Mouse (Mus musculus) layer of hippocampus, postnatal 25 days (tissue): ENCODE results near the gene Trpv6. TPM values are rescaled to one million over a fixed set of nuclear protein-coding genes. Genes with fewer than 3 reads are reported as not detected.

ENCODE experiments used
- DNase-seq, 2 experiments: peaks; one replicate each; pipeline ENCODE4 v3.0.0; 2022; ENCODE audit warnings: mixed read lengths in 2 of 2, low spot score in 1 of 2; ENCODE audit errors: extremely low spot score in 1 of 2
- total RNA-seq, 2 experiments: library from RNA; stranded (reverse); gene quantifications; 2 replicates each; pipeline ENCODE4 v1.2.3; 2021

The Trpv6 gene
- total RNA-seq, 2 experiments from 2014 or later: 0.57 to 1.2 TPM

GRCm38 (mm10) chr6:41628180-41628579 is 8.0 kb downstream of the Trpv6 start:
- DNase-seq: no peak

GRCm38 (mm10) chr6:41622661-41623060 is 13.5 kb downstream of the Trpv6 start:
- DNase-seq: peak in 1 of 2 experiments; percentile 44

- DNase-seq: no peak
These were observed 14.8 kb downstream of the Trpv6 start for GRCm38 (mm10) chr6:41621241-41621990.

DNA sequence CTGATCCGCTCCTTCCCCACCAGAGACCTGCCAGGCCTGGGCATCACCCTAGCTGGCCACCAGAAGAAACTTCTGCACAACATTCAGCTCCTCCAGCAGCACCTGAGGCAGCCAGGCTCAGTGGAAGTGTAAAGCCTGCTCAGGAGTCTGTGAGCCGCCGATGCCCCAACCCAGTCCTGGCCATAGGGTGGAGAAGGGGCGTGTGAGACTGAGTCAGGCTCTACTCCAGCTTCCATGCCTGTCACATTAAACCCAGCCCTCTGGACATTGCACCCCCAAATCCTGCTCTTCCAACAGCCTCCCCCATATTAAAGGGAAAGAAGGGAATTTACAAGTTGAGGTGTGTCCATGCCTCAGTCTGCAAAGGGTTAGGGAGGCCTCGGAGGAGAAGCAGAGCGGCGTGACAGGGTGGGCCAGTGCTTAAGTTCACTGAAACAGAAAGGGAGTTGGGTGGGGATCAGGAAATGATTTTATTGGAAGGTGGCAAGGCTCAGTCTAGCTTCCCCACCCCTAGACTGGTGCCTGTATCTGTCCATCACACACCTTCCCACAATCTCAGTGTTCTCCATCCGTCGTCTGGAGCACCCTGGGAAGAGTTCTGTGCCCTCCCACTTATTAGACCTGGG is 15.9 kb downstream of the Trpv6 start:
- DNase-seq: no peak

GRCm38 (mm10) chr6:41607637-41608036 is 28.6 kb downstream of the Trpv6 start:
- no peak for DNase-seq

GRCm38 (mm10) chr6:41606214-41606613 is 30.0 kb downstream of the Trpv6 start:
- DNase-seq: peak in 1 of 2 experiments; percentile 25

GRCm38 (mm10) chr6:41605794-41606104 is 30.5 kb downstream of the Trpv6 start:
- DNase-seq: no peak

DNA sequence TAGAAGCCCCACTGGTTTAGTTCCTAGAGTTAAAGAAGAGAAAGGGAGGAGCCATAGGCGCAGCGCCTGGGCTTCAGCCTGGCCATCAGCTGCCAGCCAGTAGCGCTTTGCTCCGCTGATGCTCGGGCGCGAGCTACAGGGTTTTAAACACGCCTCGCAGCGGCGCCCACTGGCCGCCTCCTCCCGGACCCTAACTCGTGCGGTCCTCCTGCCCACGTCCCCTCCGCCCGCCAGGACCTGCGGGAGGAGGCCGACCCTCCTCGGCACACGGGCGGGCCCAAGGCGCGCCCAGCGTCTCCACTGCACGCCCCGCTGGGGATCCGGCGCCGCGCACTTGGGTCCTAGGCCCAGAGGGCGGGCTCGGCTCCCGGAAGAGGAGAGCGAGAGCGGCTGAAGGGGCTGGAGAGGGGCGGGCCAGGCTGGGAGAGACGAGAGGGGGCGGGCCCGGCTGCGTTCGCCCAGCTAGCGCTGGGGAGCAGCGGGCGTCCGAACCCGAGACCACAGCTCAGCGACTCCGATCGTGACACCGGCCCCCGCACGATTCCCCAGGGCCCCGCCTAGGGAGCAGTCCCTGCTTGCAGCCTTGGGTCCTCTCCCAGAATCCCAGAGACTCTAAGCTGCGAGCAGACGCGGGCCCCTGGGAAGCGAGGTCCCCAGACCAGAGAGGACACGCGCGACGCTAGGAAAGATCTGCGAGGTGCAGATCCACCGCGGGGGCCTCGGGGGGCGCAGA is 31.0 kb downstream of the Trpv6 start, which contains the start of gene Ephb6:
Ephb6 (plus strand) TSS at position 422 of the 733 bp plus-strand sequence.
- DNase-seq: peak; percentile 55 to 56

DNA sequence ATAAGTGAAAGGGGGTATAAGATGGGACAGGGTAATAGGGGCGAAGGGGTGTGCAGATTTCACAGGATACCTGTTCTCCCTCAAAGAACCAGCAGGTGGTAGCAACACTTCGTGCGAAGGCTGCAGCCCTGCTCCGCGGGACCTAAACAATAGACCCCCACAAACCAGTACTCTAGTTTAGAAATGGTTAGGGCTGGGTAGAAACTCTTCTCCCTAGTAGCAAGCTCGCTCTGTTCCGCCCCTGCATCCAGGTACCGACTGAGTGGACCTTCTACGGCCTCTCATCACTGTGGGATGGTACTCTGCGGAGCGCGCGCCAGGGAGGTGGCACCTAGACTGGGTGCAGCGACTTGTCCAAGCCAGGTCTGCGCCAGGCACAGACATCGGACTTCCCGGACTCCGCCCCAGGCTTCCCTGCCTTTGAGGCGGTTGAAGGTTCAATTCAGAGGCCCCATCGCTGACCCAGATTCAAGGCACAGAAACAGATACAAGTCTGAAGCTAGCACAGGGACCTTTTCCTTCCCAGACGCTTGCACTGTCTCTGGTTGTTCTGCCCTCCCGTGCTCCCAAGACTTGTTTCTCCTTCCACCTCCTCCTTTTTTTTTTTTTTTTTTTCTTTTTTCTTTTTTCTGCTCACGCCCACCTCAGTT is 31.7 kb downstream of the Trpv6 start:
- DNase-seq: peak; percentile 47 to 57

- no peak for DNase-seq
These were observed 54.0 kb downstream of the Trpv6 start for GRCm38 (mm10) chr6:41582189-41582588.

DNA sequence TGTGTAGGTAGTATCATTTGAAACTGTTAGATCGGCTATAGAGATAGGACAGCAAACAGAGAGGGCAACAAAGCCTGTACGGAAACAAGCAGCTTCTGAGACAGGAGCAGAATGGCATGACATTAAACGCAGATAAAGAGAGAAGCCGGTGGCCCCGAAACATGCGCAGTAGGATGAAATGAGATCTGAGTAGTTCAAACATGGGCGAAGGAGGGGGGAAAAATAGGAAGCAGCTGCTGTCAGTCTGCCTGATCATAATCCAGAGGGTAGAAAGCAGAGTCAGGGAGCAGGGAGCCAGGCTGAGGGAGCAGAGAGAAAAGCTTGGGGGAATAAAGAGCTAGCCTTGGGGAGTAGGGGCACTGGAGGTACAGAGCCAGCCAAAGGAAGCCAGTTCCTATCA is 54.9 kb downstream of the Trpv6 start:
- DNase-seq: no peak

- no peak for DNase-seq
These were observed 58.9 kb downstream of the Trpv6 start for GRCm38 (mm10) chr6:41577297-41577696.

GRCm38 (mm10) chr6:41576526-41577097 is 59.6 kb downstream of the Trpv6 start:
- no peak for DNase-seq

Other genes with a start within 250 kb of the Trpv6 start
- gene Gm5771, start 244.0 kb downstream of the Trpv6 start, total RNA-seq: not detected
- gene Gm10334, start 190.3 kb downstream of the Trpv6 start, total RNA-seq: not detected
- not detected for gene Prss1, start 177.5 kb downstream of the Trpv6 start, total RNA-seq
- gene Prss2, start 114.6 kb downstream of the Trpv6 start, total RNA-seq: not detected
- gene Ephb6, start 30.9 kb downstream of the Trpv6 start, total RNA-seq: 10 to 100 TPM; 67.6 to 67.9 TPM
- not detected for gene Trpv5, start 44.4 kb upstream of the Trpv6 start, total RNA-seq
- not detected for gene Llcfc1, start 48.0 kb upstream of the Trpv6 start, total RNA-seq
- gene Kel, start 67.9 kb upstream of the Trpv6 start, total RNA-seq: not detected
- not detected for gene Olfr459, start 138.8 kb upstream of the Trpv6 start, total RNA-seq
- gene Pip, start 211.1 kb upstream of the Trpv6 start, total RNA-seq: not detected
- gene Sval2, start 216.6 kb upstream of the Trpv6 start, total RNA-seq: not detected